Mouse (Mus musculus) thymus, postnatal 14 days (tissue): ENCODE measurements around the gene Tcf12.

Experiments used
- DNase-seq: peaks from one replicate; pipeline ENCODE4 v3.0.0; 2021

Tcf12 gene

GRCm38 (mm10) chr9:71976034-71976433 is 135.6 kb downstream of the Tcf12 start:
- DNase-seq: peak; percentile 21

DNA sequence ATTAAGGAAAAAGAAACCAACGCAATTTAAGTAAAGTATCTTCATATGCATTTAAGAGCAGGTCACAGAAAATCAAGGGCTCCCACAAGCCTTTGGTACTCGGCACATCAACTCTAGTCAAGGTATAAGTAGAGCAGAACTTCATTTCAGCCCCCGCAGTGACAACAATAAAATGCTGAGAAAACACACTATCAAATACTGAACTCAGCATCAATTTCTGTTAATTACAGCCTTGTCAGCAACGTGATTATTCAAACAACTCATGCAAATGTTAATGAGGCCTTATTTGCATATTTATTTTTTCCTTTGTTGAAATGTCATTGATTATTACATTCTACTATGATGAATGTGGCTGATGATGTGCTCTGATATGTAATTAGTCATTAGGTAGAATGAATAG is 136.5 kb downstream of the Tcf12 start:
- DNase-seq: no peak

DNA sequence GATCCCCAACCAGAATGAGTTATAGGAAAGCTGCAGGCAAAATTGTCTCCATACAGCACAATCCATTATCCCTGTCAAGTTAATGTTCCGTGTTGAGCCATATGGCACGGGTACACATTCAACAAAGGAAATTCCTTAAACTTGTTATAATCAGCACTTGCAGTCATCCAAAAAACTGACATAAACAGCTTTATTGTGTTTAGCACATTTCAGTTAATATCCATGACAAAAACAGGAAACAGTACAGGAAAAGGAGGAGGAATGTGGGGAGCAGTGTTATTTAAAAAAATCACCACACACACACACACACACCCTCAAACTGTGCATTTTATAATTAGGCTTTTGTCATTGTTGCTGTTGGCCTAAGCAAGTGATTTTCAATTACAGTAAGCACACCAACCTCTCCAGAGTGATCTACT is 137.1 kb downstream of the Tcf12 start:
- DNase-seq: no peak

GRCm38 (mm10) chr9:71964039-71964438 is 147.6 kb downstream of the Tcf12 start:
- DNase-seq: no peak

DNA sequence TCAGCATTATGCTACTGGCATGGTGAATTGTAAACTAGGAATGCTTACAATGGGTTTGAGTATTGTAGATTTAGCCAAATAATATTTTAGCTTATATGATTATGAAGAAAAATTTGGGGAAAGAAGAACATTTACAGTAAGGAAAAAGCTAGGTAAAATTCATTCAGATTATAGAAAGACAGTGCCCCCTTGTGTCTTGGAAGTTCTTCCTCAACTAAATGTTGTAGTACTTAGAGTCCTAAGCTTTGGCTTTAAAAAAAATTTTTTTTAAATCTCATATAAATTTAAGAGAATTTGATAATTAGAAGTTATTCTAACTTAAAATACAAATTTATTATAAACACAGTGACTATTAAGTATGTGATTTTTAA is 151.7 kb downstream of the Tcf12 start:
- DNase-seq: no peak

DNA sequence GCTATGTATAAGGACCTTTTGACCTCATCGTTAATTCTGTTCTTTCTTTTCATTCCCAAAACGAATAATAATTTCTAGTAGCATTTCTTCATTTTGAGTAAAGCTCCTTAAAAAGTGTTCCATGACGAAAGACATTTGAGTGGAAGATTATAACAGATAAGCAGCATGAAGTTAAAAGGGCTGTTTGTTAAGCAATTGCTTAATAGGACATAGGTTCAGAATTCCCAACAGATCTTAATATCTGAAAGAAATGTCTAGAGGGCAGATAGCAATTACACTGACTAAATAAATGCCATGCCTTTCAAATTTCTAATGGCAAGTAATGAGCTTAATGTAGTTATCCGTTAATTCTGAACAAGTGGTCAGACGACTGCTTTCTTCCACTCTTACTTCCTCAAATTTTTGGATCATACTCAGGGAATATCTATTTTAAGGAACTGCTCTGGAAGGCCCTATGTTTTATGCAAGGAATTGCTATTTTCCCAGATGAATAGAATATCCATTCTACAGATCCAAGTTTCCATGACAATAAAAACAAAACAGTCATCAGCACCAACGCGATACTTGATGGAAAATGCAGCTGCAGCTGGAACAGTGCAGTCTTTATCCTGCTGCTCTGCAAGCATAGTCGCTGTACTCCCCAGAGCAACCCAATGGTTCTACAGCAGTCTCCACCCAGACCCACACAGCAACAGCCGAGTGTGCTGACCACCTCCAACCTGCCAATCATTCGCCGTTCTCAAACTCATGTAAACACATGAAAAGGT is 152.2 kb downstream of the Tcf12 start:
- no peak for DNase-seq

- DNase-seq: no peak
Observed at GRCm38 (mm10) chr9:71953217-71953616, 158.5 kb downstream of the Tcf12 start.

DNA sequence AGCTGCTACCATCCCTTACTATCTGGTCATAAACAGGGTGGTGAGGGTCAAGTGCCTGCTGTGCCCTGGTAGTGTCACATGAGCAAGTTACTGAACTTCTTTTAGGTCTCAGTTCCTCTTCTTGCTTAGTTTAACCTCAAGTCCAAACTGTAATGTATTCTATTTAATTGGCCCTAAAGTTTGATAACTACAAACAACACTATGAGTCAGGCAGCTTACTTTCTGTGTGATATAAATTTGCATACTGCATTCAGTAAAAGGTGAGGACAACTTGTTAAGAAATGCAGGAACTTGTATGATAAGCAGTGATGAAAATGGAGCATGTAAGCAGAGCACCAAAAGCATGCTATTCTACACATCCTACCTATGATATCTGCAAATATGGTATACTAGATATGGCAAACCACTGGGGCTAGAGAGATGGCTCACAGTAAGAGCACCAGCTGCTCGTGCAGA is 159.0 kb downstream of the Tcf12 start:
- DNase-seq: no peak

- no peak for DNase-seq
Observed at GRCm38 (mm10) chr9:71951926-71952325, 159.7 kb downstream of the Tcf12 start.

GRCm38 (mm10) chr9:71951341-71951740 is 160.3 kb downstream of the Tcf12 start:
- no peak for DNase-seq

GRCm38 (mm10) chr9:71944801-71945200 is 166.9 kb downstream of the Tcf12 start:
- no peak for DNase-seq

DNA sequence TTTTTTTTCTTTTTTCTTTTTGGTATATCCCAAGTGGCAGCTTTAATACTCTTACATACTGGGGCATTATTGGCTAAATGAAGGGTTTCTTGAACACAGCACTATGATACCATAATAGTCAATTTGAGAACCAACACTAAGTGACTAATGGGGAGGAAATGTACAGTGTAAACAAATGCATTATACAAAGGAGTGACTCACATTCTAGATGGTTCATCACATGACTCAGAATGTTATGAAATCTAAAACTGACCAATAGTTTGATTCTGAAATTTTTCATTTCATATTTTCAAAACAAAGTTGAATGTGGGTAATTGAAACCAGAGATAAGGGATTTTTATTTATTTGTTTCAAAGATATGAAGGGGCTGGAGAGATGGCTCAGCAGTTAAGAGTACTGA is 169.2 kb downstream of the Tcf12 start:
- no peak for DNase-seq

DNA sequence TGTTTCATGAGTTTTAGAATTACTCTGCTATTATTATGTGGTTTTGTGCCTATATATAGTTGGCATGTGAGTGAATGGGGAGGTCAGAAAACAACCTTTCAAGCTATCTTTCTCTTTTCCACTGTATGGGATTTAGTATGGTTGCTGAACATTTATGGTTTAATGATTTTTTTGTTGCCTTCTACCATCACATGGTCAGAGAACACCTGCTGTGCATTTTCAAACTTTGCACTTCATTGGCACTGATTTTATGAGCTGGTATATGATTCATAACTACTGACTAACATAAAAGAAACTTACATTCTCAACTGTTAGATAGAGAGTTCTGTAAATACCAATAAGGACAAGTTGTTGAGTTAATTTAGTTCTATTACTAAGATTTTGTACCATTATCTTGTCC is 171.7 kb downstream of the Tcf12 start:
- DNase-seq: no peak

- no peak for DNase-seq
Observed at GRCm38 (mm10) chr9:71936199-71936598, 175.5 kb downstream of the Tcf12 start.

- DNase-seq: no peak
Observed at GRCm38 (mm10) chr9:71934833-71935232, 176.8 kb downstream of the Tcf12 start.

GRCm38 (mm10) chr9:71931965-71932364 is 179.7 kb downstream of the Tcf12 start:
- no peak for DNase-seq

DNA sequence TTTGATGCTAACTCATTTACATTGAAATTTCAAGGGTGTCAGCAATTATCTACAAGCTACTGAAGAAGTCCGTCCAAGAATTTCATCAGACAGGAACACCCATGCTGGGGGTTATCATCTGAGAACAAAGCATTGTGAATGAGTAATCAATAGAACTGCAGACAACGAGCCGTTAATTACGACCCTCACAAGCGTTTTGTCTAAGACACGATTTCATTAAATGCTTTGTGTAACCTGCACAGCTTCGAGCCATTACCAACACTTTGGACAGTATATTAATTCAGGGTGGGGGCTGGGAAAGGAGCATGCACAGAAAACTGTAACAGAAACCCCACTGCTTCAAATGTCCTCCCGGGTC is 180.3 kb downstream of the Tcf12 start:
- DNase-seq: no peak

DNA sequence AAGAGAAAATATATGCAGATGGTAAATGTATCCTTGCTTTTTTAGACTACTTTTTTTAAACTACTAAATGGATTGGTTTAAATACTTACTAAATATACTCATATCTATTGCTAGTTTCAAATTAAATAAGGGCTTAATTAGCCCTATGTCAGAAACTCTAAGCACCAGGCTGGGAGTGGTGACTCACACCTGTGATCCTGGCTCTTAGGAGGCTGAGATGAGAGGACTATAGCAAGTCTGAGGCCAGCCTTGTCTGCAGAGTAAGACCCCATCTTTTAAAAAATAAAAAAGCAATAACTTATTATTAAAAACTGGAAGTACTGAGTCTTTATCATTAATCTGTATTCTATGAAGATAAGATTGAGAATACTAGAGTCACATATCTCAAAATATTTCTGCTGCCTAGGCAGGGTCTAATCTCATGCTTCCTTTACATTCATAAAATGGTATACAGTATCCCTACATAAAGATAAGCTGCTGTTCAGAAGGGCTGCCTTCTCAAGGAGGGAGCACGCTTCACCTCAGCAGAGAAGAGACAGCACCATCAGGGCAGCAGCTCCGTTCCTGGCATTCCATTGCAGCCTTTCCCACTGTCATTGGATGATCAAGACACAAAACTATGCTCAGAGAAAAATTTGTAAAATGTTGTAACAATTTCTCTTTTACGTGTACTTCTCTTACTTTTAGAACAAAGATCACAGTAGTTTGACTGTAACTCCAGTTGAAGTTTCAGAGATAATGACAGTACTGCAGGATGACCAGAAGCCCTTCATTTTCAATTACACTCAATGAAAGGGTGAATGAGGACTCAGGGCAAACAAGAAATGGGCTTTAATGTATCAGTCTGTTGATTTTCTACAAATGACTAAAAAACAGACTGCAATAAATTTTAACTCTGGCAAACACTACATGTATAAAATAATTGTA is 181.0 kb downstream of the Tcf12 start:
- no peak for DNase-seq

DNA sequence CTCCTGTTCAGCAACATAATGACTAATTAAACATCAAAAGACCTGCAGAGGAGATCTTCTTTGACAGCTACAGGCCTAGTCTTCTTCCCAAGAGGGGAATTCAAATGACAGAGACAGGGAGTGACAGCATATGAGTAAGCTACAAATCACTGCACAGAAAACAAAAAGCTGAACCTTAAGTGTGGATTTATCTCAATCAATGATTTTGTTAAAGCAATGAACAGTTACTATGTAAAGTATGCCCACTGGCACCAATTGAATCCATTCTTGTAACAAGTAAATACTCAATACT is 195.1 kb downstream of the Tcf12 start:
- no peak for DNase-seq

DNA sequence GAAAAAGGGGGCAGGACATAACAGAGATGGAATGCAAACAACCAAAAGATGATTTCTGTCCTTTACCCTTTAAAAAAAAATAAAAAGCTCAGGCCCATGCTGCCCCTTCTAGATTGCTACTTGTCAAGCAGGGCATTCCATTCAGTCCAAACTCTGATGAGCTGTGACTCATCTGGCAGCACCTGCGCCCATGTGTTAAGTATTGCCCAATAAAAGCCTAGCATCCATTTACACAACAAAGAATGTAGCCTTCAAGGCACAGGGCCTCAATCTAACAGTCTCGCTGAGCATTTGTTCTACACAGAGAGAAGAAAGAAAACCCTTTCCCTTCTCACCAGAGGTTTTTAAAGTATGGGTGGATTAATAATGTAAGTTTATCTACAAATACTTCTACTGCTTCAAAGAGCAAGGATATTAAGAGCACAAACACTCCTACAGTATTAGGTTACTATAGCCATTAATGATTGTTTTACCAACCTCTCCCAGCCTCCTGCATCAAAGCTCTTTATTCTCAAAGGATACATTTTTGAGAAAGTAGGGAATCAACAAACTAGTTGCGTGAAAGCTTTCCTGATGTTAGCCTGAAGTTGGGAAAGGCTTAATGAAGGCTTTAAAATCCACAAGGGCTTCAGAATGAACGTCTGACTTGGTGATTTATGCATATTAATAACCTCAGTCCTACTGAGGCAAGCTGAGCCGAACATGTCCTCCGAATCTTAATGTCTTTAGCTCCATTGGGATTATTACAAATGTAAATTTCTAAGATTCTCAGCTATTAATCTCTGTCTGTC is 195.6 kb downstream of the Tcf12 start:
- no peak for DNase-seq

GRCm38 (mm10) chr9:71906522-71906921 is 205.1 kb downstream of the Tcf12 start:
- no peak for DNase-seq

GRCm38 (mm10) chr9:71898852-71899251 is 212.8 kb downstream of the Tcf12 start:
- DNase-seq: no peak

DNA sequence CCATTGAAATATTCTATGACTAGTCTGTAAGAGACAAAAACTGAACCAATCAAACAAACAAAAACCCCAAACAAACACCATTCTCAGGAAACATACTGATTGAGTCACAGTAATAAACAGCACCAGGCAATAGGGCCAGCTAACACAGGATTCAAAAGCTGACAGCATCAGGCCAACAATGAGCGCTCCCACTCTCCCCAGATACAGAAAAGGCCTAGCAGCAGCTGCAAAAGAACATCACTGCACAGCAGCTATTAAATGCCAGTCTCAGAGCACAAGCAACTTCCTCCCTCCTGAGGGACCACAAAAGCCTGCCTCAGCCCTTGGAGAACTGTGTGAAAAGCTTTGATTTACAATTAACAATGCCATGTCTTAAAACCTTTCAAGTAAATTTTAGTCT is 214.3 kb downstream of the Tcf12 start:
- DNase-seq: no peak
